Mouse (Mus musculus) liver, adult 2 months (tissue): ENCODE data around the gene Slc44a4. TPM values are rescaled to one million over a fixed set of nuclear protein-coding genes. Genes with fewer than 3 reads are reported as not detected.
A peak's percentile ranks its signal among the peaks of the same experiment; 100 is the strongest.

Experiments used
- DNase-seq: peaks from one replicate; pipeline ENCODE4 v3.0.0-alpha.2; 2011; ENCODE audit warnings: low read depth, low spot score; ENCODE audit errors: extremely low read depth
- H3K27ac ChIP-seq: fragments of 200-500 bp; replicated peaks from 2 replicates; pipeline ENCODE4 v1.5.1; 2012; ENCODE audit warnings: low read depth, mild to moderate bottlenecking, control low read depth, inconsistent platforms, low read length; ENCODE audit not compliant: insufficient read depth
- H3K27me3 ChIP-seq: fragments of 200-500 bp; 2 replicates; pipeline ENCODE4 v1.6.1; 2012; ENCODE audit warnings: mild to moderate bottlenecking, moderate library complexity, low read length, inconsistent platforms; ENCODE audit not compliant: control insufficient read depth, insufficient read depth
- H3K36me3 ChIP-seq: fragments of 200-500 bp; 2 replicates; pipeline ENCODE4 v1.6.1; 2012; ENCODE audit warnings: low read length, inconsistent platforms; ENCODE audit not compliant: control insufficient read depth, insufficient read depth
- H3K4me1 ChIP-seq: fragments of 200-500 bp; 2 replicates; pipeline ENCODE4 v1.6.1; 2011; ENCODE audit warnings: low read length; ENCODE audit not compliant: control insufficient read depth, insufficient read depth
- H3K4me3 ChIP-seq: fragments of 200-500 bp; 2 replicates; pipeline ENCODE4 v1.5.1; 2011; ENCODE audit warnings: low read depth, mild to moderate bottlenecking, control low read depth, low read length, moderate library complexity; ENCODE audit not compliant: insufficient read depth
- H3K79me2 ChIP-seq: fragments of 200-500 bp; 2 replicates; pipeline ENCODE4 v1.6.1; 2012; ENCODE audit warnings: inconsistent platforms, mild to moderate bottlenecking, low read length, moderate library complexity; ENCODE audit not compliant: control insufficient read depth, insufficient read depth
- H3K9ac ChIP-seq: fragments of 200-500 bp; 2 replicates; pipeline ENCODE4 v1.6.1; 2012; ENCODE audit warnings: low read depth, mild to moderate bottlenecking, control low read depth, inconsistent platforms, low read length
- CTCF ChIP-seq: fragments of 200-500 bp; IDR thresholded peaks from 2 replicates; pipeline ENCODE4 v1.5.1; 2011; ENCODE audit warnings: low read depth, low read length, control low read depth
- POLR2A ChIP-seq: fragments of 200-500 bp; IDR thresholded peaks from 2 replicates; pipeline ENCODE4 v1.6.1; 2011; ENCODE audit warnings: low read length, control low read depth; ENCODE audit not compliant: insufficient read depth; ENCODE audit errors: extremely low read depth
- WGBS: fragments of 180-500 bp; shearing (Covaris S2); methylation state at CpG from one replicate; pipeline ENCODE4 v1.1.7; 2018; 5-methylcytosine and 5-hydroxymethylcytosine counted together
- polyA plus RNA-seq: library from polyadenylated mRNA; depleted of rRNA; stranded (reverse); fragments of >200 nt; gene quantifications from 2 replicates; pipeline ENCODE4 v1.2.3, GENCODE M21; 2012
- total RNA-seq: library from RNA; depleted of rRNA; stranded (reverse); fragments of >200 nt; gene quantifications from 2 replicates; pipeline ENCODE4 v1.2.3, GENCODE M21; 2014

Slc44a4 gene
- total and polyA plus RNA-seq, 2 experiments: 0.18 to 0.35 TPM

DNA sequence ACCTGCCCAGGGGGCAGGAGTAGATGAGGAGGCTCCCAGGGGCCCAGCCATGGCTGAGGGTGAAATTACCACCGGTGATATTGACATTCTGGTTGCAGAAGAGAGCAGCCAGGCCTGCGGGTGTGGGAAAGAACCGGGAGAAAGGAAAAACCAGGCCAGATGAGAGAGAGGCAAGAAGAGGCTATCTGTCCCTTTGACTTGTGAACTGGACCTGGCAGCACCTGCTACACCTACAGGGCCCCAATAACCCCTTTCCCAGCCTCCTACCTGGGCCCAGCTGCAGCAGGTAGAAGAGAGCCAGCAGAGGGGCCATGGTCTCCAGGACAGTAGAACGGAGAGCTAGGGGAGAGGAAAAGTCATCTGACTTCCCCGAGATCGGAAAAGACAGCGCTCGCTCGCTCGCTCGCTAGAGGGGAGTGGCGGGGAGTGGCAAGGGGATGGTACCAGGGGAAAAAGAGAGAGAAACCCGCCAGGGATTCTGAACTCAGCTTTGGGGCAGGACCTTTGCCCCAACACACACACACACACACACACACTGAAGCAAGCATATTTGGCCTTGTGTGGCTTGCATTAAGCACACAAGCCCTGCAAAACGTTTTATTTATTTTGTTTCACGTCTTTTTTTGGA, 32.5 kb upstream of the Slc44a4 start, which contains the start of gene Gm20547:
Gene Gm20547 (minus strand): TSS at position 360 of the 628 bp plus-strand sequence.
- peak; percentile 87 for DNase-seq
- WGBS: 12% methylated on average over 15 of the region's 15 CpGs
- H3K4me3 ChIP-seq: peak within 1 kb of the TSS; percentile 72

DNA sequence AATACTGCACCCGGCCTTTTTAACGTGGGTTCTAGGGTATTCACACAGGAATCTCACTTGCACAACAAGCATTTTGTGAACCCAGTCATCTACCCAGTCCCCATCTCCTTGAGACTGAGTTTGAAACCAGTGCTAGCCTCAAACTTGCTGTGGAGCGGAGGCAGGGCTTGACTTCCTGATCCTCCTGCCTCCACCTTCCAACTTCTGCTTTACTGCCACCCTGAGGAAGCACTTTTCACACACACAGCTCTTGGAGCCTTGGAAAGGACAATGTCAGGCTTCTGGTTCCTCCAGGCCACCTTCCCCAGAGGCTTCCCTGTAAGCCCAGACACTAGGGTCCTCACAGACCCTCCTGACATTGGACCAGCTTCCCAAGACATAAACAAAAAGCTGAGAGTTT, 30.9 kb upstream of the Slc44a4 start:
- no peak for DNase-seq
- Histone ChIP-seq H3K27me3 (no peaks in the 10 kb centered on the region), H3K36me3 (peaks cover 1% of the 10 kb centered on the region; the same call in 1 of the 2 replicates), H3K79me2 (no peaks in the 10 kb centered on the region; the same call in 1 of the 2 replicates), H3K9ac (no peak overlapping the region), H3K27ac (no peak overlapping the region), H3K4me1 (peaks cover 21% of the 10 kb centered on the region), H3K4me3 (no peak overlapping the region)
- 68% methylated on average over 3 of the region's 3 CpGs for WGBS
- TF ChIP-seq CTCF (no peak), POLR2A (no peak)

More for the DNA sequence above, 32.5 kb upstream of the Slc44a4 start, which contains the start of gene Gm20547:
- no peaks in the 10 kb centered on the region; the same call in 1 of the 2 replicates for H3K79me2 ChIP-seq
- H3K36me3 ChIP-seq: peaks cover 6% of the 10 kb centered on the region
- H3K9ac ChIP-seq: peak within 1 kb of the TSS; percentile 85
- TF ChIP-seq CTCF (0 out of 2 replicates have a peak, but pooled peaks have one; percentile 12), POLR2A (peak; percentile 40; the same call in 1 of the 2 replicates)
- no peaks in the 10 kb centered on the region for H3K27me3 ChIP-seq
- H3K4me1 ChIP-seq: peaks cover 15% of the 10 kb centered on the region
- peak within 1 kb of the TSS; percentile 95 for H3K27ac ChIP-seq

DNA sequence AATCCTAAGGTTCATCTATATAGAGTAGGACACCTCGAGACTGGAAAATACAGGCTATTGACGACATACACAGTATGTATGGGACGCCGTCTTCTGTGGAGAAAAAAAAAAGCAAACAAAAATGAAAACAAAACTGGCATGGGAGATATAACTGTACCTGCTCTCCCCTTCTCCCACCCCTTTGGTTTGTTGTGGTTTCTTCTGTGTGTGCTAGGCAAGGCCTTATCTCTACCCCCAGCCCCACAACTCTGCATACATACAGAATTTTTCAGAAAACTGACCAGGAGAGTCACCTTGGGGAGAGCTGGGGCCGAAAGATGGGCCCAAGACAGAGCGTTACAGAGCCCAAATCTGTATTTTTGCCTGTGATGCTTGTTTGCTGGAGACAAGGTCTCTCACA, 29.6 kb upstream of the Slc44a4 start:
- no peaks in the 10 kb centered on the region for H3K36me3 ChIP-seq
- TF ChIP-seq CTCF (no peak), POLR2A (no peak)
- no peak overlapping the region for H3K4me3 ChIP-seq
- no peak overlapping the region for H3K27ac ChIP-seq
- no peak overlapping the region for H3K9ac ChIP-seq
- no peaks in the 10 kb centered on the region for H3K27me3 ChIP-seq
- DNase-seq: no peak
- whole genome bisulfite sequencing: 97% methylated on average over 6 of the region's 6 CpGs
- H3K4me1 ChIP-seq: peaks cover 21% of the 10 kb centered on the region
- no peaks in the 10 kb centered on the region; the same call in 1 of the 2 replicates for H3K79me2 ChIP-seq

GRCm38 (mm10) chr17:34885615-34886014, 28.7 kb upstream of the Slc44a4 start:
- Histone ChIP-seq H3K27ac (no peak overlapping the region), H3K36me3 (no peaks in the 10 kb centered on the region), H3K4me3 (no peak overlapping the region), H3K4me1 (peaks cover 15% of the 10 kb centered on the region), H3K27me3 (no peaks in the 10 kb centered on the region), H3K79me2 (no peaks in the 10 kb centered on the region), H3K9ac (no peak overlapping the region)
- 84% methylated on average over 3 of the region's 3 CpGs for WGBS
- DNase-seq: no peak
- no peak for TF ChIP-seq POLR2A
- TF ChIP-seq CTCF: no peak

- H3K9ac ChIP-seq: no peak overlapping the region
- H3K4me3 ChIP-seq: no peak overlapping the region
- DNase-seq: peak; percentile 45
- WGBS: 57% methylated on average over 5 of the region's 5 CpGs
- peaks cover 12% of the 10 kb centered on the region for H3K4me1 ChIP-seq
- H3K27me3 ChIP-seq: no peaks in the 10 kb centered on the region
- no peak overlapping the region for H3K27ac ChIP-seq
- no peak for TF ChIP-seq CTCF
- no peak for TF ChIP-seq POLR2A
- no peaks in the 10 kb centered on the region for H3K36me3 ChIP-seq
- H3K79me2 ChIP-seq: no peaks in the 10 kb centered on the region
These were observed 26.3 kb upstream of the Slc44a4 start for GRCm38 (mm10) chr17:34887942-34888341.
